Mouse (Mus musculus) ovary, postnatal 14 days (tissue): ENCODE measurements around the gene Nos1ap.

ENCODE experiments used
- DNase-seq: peaks from one replicate; pipeline ENCODE4 v3.0.0; 2022; ENCODE audit warnings: low spot score

Gene Nos1ap

DNA sequence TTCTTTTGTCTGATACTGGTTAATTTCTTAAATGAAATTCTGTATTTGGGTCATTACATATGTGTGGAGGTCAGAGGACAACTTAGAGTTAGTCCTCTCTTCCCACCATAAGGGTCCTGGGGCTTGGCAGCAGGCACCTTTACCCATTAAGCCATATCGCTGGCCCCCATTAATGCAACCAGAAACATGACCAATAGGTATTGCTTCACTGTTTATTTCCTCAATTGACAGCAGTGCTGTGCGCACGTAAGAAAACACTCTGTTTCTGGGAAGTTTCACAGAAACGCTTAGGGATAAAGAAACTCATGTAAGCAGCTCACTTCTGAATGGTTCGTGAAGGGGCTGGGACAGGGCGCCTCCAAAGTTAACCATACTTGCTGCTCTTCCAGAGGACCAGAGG, 44.4 kb downstream of the Nos1ap start:
- DNase-seq, result no peak

DNA sequence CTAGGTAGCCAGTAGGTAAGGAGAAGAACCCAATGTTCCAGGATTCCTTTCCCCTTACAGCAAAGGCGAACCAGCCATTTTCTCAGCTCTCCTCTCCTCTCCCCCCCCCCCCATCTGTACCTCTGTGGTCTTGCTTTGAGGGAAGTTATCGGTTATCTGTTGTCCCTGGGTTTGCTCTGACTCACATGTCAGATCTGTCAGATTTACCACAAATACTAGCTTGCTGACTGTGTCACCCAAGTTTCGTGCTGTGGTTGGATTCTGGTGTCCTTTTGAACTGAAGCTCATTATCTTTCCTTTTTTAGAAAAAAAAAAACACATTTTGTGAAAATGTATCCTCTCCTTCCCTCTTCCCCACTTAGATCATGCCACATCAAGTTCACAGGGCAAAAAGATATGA, 50.2 kb downstream of the Nos1ap start:
- no peak for DNase-seq

DNA sequence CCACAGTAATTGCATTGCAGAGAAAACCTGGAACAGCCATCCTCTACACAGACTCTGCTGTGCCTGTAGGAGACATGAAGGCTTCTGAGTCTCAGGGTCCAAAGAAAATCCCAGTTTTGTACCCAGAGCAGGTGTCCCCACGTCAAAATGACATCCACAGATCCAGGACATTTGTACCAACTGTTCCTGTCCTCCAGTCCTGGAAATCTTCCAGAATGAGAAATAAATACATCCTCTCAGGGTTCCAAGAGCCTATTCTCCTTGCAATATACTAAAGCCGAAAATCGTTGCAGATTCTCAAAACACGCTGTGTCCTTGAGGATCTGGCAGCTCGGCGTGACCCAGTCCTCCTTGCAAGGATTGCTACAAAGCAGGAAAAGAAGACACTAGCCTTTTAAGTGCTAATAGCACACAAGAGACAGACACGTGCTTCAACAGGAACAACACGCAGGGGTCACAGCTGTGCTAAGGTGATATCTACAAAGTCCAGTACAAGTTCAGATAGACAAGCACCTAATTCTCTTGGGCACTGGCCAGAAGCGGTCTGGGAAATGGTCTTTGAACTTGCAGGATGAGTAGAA, 51.1 kb downstream of the Nos1ap start:
- DNase-seq, result no peak

DNA sequence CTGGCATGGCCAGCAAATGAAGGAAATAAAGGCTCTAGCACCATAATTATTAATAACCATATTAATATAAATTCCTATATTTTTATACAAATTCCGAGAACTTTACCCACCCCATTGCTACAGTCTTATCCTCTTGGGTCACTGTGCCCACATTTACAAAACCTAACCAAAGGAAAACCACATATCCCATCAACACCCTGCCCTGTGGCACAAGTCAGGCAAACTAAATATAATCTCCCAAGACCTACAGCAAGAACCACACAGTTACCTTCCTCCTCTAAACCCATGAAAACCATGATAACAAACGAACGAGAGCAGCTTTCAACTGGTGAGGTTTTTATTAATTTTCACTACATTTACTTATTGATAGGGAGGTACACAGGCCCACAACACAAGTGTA, 53.3 kb downstream of the Nos1ap start:
- DNase-seq, result no peak

DNA sequence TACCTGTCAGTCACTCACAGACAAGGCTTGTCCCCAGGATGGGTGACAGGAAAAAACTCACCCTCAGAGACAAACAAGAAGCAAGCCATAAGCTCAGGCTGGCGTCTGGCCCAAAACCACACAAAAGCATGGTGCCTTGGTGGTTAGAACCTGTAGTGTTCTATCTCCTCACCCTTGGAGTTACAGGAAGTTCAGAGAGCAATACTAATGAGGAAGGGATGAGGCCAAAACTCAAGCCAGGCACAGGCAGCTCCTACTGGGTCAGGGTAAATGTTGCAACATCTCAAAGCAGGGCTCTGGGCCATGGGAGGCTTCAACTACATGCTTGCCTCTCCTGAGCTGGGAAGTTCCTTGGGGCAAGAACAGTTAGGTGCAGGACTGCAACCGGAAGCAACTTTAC, 54.4 kb downstream of the Nos1ap start:
- no peak for DNase-seq

DNA sequence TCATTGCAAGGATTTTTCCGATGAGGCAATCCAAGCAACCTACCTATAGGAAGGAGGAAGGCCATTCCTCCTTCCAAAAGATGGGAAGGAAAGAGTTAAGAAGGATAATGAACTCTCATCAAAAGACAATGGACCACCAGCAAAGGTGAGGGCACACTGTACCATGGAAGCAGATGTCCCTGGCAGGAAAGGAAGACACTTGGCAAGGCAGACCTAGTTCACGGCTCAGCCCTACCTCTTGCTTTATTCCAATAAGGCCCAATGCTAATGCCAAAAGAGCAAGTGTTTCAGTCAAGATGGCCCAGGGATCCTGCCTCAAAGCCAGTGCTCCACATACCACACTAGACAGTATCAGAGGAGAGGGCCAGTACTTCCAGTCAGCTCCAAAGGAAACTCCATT, 58.4 kb downstream of the Nos1ap start:
- DNase-seq, result no peak

DNA sequence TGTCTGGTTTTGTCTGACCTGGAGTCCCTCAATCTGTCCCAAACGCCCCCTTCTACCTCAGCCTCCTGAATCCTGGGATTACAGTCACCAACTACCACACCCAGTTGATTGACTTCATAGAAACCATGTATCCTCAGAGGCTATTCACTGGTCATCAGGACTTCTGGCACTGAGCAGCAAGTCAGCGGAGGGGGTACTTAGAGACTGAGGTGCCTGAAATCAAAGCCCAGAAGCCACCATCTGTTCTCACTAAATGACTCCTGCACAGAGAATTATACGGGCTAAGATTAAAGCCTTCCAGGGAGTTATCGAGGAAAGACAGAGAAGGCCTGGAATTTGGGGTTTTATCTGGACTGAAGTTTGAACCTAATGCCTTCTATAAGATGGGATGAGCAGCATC, 59.2 kb downstream of the Nos1ap start:
- no peak for DNase-seq

DNA sequence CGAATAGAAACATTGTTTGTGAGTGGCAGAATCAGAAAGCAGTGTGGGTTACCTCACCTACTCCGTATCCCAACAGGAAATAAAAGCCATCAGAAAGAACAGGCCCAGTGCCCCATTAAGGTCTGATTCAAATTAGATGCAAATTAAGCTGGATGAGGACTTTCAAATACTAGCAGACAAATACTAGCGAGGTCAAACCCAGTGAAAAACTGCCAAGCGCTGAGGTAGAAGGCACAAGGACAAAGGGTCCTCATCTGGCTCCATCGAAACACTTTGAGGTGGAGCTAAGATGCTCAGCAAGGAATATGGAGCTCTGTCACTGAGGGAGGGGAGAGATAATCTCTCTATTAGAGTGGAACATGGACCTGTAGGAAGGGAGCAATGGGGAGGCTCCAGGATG, 66.8 kb downstream of the Nos1ap start:
- DNase-seq, result no peak

DNA sequence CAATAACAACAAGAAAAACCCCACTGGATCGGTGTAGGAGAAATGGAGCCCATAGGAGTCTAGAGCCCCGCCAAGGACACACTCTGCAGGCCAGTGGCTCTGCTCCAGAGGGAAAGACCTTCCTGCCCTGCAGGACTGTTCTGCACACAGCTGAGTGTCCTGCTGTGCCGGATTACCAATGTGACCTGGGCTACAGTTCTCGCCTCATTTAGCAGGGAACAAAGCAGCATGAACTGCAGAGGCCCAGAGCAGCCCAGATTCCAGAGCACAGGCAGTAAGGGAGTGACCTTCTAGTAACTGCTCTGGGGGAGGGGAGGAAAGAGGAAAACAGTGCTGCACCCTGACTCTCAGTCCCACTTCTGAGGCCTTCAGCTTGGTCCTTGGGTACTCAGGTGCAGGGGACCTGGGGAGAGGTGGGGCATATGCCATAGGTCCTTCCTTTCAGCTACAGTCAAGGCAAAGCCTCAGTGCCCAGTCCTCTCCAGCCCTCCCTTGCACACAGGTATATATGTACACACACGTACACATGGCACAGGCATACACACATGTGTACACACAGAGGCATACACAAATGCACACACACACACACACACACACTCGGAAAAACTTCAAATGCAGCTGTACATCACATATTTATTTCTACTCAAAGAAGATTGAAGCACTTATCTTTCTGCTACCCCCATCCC, 68.0 kb downstream of the Nos1ap start:
- DNase-seq, result no peak

DNA sequence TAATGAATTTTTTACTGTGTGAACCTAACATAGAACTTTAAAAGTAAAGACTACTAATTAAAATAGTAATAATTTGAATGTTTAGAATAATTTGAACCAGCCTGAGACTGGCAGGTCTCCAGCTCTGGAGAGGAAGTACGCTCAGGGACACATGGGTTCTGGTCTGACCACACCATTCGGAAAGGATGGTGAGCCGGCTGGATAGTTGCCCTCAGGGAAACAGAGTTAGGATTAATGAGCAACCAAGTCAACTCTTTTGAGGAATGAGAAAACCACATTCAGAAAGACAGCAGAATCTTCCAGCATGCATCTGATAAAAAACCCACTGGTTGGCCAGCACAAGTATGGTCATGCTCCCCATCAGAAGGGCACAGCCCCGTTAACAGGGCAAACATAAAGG, 69.5 kb downstream of the Nos1ap start:
- DNase-seq, result no peak

DNA sequence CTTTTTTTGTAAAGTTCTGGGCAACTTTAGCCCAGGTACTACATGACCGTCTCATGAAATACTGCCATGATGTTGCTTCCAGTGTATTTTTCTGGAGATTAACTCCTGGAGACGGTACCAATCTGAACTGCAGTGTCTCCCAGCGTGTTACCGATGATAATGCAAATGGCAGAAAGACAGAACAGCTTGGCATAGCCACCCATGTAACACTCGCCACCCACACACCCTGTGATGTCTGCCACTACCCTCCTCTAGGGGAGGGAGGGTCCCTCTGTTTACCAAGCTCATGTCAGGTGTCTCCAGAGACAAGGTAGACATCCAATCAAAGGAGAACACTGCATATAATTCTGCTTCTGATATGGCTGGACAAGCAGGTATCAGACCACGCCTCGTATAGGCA, 70.0 kb downstream of the Nos1ap start:
- DNase-seq, result no peak

DNA sequence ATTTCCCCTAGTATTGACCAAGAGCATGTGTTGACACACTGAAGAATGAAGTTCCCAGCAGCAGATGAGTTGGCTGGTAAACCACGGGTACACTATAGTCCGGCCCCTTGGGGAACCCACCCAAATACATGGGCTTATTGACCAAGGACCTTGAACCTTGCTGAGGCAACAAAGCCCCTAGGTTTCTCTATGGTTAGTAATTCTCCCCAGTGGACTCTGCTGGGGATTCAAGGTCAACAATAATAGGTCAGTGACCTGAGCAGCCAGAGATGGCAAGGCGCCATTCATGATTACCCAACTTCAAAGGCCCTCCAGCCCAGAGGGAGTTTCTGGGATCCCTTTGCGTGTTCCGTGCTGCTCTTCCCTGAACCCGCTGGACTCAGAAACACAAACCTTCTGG, 73.5 kb downstream of the Nos1ap start:
- no peak for DNase-seq

DNA sequence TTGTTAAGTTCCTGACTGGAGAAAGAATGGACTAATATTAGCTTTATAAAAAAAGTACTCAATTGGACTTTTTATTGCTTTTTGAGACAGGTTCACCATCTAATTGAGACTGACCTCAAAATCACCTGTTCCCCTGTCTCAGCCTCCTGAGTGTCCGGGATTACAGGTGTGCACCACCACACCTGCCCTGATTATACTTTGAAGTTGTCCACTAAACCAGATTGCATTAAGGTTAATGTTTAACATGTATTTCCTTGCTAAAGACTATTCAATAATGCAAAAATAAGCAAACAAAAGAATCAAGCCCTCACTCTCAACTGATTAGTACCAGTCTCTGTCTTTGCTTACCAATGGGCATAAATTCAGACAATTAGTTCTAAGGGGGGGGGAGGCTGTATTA, 74.2 kb downstream of the Nos1ap start:
- no peak for DNase-seq

DNA sequence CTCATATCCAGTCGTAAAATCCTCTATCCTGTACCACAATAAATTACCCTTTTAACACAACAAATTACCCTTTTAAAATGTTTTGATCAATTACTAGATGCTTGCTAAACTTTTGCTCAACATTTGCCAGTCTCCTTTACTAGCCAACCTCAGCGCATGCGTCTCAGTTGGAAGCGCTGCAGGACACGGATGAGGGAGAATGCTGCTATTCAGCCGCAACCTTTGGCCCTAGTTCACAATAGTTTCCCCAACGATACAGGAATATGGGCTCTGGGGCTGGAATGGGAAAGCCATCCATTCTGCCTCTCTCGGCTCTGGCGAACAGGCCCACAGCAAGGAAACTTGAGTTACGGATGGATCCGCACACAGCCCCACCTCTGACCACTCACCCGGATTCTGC, 75.4 kb downstream of the Nos1ap start:
- DNase-seq, result no peak

DNA sequence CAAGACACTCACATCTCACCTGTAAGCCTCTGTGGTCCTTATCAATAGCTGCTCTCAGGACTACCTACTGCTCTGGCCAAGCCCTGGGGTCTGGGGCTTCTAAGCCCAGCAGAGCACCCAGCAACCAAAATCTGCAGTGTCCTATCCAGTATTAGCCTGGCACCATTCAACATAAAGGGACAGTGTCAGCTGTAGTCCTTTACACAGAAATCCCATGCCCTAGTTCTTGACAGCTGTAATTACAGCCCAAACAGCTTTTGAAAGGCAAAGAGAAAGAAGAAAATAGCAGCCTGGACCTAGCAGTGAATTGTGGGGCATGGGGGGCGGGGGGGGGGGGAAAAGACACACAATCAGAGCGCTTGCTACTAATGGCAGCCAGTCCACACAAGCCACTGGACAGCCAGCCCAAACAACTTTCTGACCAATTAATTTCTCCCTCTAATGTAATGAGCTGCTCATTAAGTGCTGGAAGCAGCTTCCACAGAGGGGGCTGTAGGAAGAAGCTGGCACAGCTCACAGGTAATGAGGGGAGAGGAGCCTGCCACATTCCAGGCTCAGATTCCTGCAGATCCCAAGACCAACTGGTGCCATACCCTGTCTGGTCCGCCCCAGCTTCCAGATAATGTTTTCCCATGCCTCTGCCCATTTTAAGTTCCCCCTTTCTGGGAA, 77.1 kb downstream of the Nos1ap start:
- no peak for DNase-seq

DNA sequence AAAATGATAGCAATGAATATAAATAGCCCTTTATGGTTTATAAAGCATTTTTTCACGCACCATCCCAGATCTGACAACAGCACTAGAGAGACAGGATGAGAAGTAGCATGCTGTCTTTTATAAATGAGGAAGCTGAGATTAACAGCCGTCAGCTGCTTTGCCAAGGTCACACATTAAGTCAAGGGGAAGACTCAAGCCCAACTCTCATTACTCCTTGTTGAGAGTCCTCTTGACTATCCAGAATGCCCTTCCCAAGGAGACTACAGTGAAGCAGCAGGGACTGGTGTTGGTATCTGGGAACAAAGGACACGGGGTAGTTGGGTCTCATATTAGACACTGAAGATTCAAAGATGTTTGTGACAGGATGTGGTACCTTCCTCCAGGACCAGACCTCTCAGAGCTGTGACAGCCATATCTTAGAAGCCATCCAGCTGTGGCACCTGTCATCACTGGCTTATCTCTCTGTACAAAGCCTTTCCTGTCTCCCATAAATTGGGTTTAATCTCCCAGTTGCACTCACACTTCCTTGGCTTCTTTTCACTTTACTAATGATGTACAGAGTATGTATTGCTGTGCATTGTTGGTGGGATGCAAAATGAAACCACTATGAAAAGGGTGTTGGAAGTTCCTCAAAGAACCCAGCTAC, 78.9 kb downstream of the Nos1ap start:
- DNase-seq, result no peak

DNA sequence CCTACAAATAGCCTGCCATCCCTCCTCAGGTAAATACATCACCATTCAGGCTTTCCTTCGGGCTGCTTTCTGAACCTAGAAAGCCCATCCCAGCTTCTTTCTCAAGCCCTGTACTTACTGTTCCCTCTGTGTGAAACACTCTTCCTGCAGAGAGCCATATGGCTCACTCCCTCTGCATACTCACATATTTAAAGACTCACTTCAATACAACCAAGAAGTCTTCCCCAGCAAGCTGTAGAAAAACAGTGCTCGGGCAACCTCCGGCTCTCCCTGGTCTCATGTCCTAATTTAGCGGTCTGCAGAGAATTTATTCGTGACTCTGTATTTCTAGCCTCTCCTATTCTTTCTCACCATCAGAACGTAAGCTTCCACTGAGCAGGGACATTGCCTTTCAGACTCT, 83.4 kb downstream of the Nos1ap start:
- no peak for DNase-seq

DNA sequence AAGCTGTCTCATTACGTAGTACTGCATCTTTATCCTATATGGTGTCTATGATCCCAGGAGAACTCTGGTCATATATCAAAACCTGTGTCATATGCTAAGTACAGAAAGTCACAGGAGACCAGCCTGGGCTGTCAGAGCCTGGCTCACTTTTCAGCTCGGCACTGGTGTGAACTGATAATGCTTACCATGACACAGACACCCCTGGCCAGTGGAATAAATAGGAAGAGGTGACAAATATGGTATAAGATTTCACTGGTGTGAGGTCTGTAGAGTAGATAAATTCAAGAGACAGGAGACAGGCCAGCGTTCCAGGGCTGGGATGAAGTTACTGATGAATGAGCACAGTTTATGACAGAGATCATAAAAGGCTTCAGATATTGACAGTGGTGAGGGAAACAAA, 84.6 kb downstream of the Nos1ap start:
- no peak for DNase-seq

DNA sequence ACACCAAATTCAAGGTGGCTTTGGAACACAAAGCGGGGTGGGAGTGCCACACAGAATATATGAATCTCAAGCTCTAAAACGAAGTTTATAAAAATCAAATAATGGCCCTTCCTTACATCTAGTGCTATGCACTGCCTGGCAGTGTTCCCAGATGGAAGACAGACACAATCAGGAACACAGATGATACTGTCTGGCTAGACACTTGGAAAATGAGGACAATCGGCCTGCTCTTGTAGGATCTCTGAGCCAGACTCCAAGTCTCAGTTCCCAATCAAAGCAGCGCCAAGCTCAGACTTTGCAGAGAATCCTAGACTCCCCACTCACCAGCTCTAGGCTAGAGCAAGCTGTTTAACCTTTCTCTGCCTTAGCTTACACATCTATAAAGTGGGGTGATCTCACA, 85.3 kb downstream of the Nos1ap start:
- no peak for DNase-seq

DNA sequence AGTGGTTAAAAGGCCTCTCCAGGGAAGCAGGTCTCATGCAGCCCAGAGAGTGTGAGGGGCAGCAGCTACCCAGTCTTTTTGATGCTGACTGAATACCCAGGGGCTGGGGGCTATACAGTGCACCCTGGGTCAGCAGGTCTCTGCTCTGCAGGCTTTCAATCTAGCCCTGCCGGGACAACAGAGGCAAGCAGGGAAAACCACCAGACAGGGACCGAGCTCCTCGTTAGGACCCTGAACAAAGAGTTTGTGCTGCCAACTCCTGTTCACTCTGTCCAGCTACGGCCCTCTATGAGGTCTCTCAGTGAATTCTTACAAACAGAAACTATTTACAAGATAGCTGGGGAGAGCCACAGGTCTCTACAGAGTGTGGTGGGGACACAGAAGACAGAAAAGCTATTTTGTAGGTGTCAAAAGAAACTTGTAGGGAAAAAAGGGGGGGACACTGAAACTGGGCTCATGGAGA, 86.4 kb downstream of the Nos1ap start:
- no peak for DNase-seq

DNA sequence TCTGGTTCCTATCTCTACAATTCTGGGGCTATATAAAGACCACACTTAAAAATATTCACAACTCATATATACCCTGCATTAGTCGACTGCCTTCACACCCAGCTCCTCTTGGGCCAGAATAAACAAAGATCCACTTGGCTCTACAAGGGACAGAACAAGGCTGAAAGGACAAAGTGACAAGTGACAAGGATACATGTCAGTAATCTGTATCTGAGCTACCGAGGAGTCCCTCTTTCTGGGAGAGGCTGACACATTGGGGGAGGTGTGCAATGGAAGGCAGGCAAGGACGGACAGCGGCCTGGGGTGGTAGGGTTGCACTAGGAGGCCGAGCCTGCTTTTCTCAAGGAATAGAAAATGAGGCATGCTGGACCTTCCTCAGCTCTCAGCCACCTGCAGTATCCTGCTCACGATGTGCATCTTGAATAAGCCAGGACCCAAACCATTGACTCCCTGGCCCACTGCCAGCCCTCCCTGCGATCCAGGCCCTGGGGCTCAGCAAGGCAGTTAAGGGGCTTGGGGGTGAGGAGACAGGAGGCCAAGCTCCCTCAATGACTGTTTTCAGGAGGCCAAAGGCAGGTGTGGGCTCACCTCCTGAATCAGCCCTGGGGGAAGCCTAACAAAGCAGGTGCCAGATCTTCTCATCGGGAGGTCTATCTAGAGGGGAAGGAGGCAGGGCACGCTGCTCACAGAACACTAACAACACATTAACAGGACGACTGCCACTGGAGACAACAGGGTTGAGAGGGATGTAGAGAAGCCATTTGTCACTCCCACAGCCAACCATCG, 87.0 kb downstream of the Nos1ap start:
- DNase-seq, result no peak

DNA sequence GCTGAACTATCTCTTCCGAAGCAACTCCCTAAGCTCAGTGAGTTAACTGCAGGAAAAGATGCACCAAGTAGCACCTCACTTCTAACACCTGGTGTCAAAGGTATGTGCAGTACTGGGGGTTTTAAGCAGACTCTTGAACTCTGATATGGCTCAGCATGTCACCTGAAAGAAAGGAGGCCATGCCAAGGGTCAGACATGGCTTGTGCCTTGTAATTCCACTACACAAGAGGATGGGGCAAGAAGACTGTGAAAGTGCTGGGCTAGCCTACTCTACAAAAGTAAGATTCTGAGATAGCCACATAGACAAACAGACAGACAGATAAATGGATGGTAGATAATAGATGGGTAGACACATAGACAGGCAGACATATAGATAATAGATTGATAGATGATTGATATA, 87.7 kb downstream of the Nos1ap start:
- DNase-seq, result no peak
